Mouse (Mus musculus) stomach, postnatal 0 days (tissue): ENCODE results near the gene Eif4a3.

Experiments
- CTCF ChIP-seq: IDR thresholded peaks from 2 replicates; pipeline ENCODE4 v1.5.1; 2016; ENCODE audit warnings: antibody characterized with exemption, low read depth, mild to moderate bottlenecking, moderate library complexity
- EP300 ChIP-seq: optimal IDR thresholded peaks from 2 replicates; pipeline ENCODE3; 2016; ENCODE audit warnings: antibody characterized with exemption

GRCm38 (mm10) chr11:119344178-119344577 lies 44.3 kb upstream of the Eif4a3 start:
- no peak for TF ChIP-seq CTCF
- TF ChIP-seq EP300 = no peak
